Mouse (Mus musculus): ENCODE results near the gene Rpf2. TPM values are rescaled to one million over a fixed set of nuclear protein-coding genes. Genes with fewer than 3 reads are reported as not detected.
A peak's percentile ranks its signal among the peaks of the same experiment; 100 is the strongest.

Gene Rpf2
- polyA plus RNA-seq, 1 experiment: 54.0 TPM

DNA sequence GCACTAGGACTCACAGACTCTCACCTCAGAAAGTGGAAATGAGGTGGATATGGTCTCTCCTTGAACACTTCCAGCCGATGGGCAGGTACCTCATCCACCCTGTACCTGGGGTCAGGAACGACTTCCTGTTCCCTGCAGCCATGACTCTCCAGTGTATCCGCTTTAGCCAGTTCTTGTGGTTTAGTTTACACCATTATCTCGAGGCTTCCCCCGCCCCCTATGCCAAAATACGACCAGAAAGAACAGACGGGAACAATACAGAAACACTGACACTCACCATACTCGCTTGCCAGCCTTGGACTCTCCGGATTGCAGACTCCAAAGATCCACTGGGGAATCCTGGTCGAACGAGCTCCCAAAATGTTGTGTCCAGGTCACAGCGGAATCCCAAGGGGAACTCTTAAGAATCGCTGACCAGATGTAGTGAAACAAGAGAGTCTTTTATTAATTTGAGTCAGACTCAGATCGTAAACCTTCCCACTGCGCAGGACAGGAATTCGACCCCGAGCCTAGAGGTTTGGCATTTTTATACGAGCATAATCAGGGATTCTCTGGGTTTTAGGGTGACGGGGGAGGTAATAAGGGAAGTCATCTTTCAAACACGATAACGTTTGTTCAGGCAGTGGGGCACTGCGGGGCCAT, 55.4 kb downstream of the Rpf2 start:
- TF ChIP-seq POLR2A (IDR thresholded peaks at IDR 0.05; ENCODE audit: borderline replicate concordance, control insufficient read depth, low read depth, low read length) (no peak), CTCF (IDR thresholded peaks at IDR 0.05; ENCODE audit: control insufficient read depth, insufficient read depth, low read length) (no peak)
- no peak overlapping the region for H3K27ac ChIP-seq (ENCODE audit: control insufficient read depth, insufficient read depth, low read depth, low read length, poor library complexity)
- H3K4me3 ChIP-seq (replicated peaks; ENCODE audit: control insufficient read depth, low read depth, low read length): peak overlapping the region; percentile 70
- peaks cover 7% of the 10 kb centered on the region; the same call in 1 of the 2 replicates for H3K4me1 ChIP-seq (ENCODE audit: control insufficient read depth, insufficient read depth, low read length)
- WGBS: 11% methylated on average over 22 of the region's 22 CpGs

GRCm38 (mm10) chr10:40190871-40191270, 56.0 kb downstream of the Rpf2 start:
- Histone ChIP-seq H3K4me1 (ENCODE audit: control insufficient read depth, insufficient read depth, low read length) (peaks cover 7% of the 10 kb centered on the region; the same call in 1 of the 2 replicates), H3K27ac (ENCODE audit: control insufficient read depth, insufficient read depth, low read depth, low read length, poor library complexity) (no peak overlapping the region), H3K4me3 (replicated peaks; ENCODE audit: control insufficient read depth, low read depth, low read length) (peak overlapping the region; percentile 9)
- no peak for TF ChIP-seq POLR2A (IDR thresholded peaks at IDR 0.05; ENCODE audit: borderline replicate concordance, control insufficient read depth, low read depth, low read length)
- TF ChIP-seq CTCF (IDR thresholded peaks at IDR 0.05; ENCODE audit: control insufficient read depth, insufficient read depth, low read length): peak; percentile 35; the same call in 1 of the 2 replicates
- WGBS: 20% methylated on average over 8 of the region's 8 CpGs

DNA sequence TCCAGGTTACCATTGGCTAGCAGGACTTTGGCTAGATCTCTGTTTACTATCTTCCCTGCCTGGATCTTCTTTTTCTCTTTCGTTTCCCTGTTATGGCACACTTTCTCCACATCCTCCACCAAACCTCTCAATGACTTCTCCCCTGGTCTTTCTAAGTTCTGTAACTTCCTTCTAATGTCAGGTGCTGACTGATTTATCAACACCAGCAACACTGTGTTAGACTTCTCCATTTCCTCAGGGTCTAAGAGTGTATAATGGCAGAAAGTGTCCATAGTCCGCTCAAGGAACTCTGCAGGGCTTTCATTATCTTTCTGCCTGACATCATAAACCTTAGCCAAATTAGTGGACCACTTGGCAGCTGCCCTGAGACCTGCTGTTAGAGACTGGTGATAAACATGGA, 57.1 kb downstream of the Rpf2 start:
- Histone ChIP-seq H3K4me3 (replicated peaks; ENCODE audit: control insufficient read depth, low read depth, low read length) (no peak overlapping the region), H3K4me1 (ENCODE audit: control insufficient read depth, insufficient read depth, low read length) (peaks cover 7% of the 10 kb centered on the region; the same call in 1 of the 2 replicates), H3K27ac (ENCODE audit: control insufficient read depth, insufficient read depth, low read depth, low read length, poor library complexity) (0 out of 2 replicates have a peak overlapping the region, but pooled peaks have one; percentile 24)
- no peak for TF ChIP-seq CTCF (IDR thresholded peaks at IDR 0.05; ENCODE audit: control insufficient read depth, insufficient read depth, low read length)
- no peak for TF ChIP-seq POLR2A (IDR thresholded peaks at IDR 0.05; ENCODE audit: borderline replicate concordance, control insufficient read depth, low read depth, low read length)
- whole genome bisulfite sequencing: 11% methylated on average over 2 of the region's 2 CpGs

DNA sequence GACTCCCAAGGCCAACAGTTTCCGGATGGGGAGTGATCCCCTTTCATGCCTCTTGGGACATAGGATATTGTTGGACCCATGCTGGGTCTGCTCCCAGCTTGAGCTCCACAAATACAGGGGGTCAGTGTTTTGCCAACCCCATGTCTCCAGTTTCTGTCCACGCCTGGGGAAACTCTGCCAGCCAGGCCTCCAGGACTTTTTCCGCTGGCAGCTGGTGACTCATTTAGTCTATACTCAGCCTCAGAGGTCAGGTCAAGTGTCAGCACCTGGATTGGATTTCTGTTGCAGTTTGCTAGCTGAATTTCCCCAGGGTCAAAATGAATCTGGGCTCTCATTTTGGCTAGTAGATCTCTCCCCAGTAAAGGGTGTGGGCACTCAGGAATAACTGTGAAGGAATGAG, 58.0 kb downstream of the Rpf2 start:
- Histone ChIP-seq H3K4me1 (ENCODE audit: control insufficient read depth, insufficient read depth, low read length) (peaks cover 7% of the 10 kb centered on the region; the same call in 1 of the 2 replicates), H3K27ac (ENCODE audit: control insufficient read depth, insufficient read depth, low read depth, low read length, poor library complexity) (no peak overlapping the region), H3K4me3 (replicated peaks; ENCODE audit: control insufficient read depth, low read depth, low read length) (no peak overlapping the region)
- TF ChIP-seq CTCF (IDR thresholded peaks at IDR 0.05; ENCODE audit: control insufficient read depth, insufficient read depth, low read length) (no peak), POLR2A (IDR thresholded peaks at IDR 0.05; ENCODE audit: borderline replicate concordance, control insufficient read depth, low read depth, low read length) (no peak)
- WGBS: 82% methylated on average over 3 of the region's 3 CpGs

DNA sequence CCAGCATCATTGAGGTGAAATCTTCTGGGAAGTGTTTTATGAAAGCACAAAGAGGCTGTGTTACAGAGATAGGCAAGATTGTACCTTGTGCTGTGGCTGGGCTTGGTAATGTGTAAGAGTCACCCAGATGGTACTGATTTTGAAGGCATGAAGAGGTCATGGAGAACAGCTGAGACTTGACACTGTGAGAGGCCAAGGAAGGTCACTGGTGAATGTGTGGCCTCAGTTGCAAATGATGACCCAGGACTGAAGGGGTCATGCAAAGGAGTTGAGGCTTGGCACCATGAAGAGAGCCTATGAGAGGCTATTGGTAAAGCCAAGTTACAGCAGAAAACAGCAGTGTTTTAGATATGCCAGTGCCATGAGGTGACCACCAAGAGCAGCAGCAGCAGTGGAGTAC, 60.9 kb downstream of the Rpf2 start:
- H3K4me1 ChIP-seq (ENCODE audit: control insufficient read depth, insufficient read depth, low read length): peaks cover 2% of the 10 kb centered on the region; the same call in 1 of the 2 replicates
- TF ChIP-seq POLR2A (IDR thresholded peaks at IDR 0.05; ENCODE audit: borderline replicate concordance, control insufficient read depth, low read depth, low read length) (no peak), CTCF (IDR thresholded peaks at IDR 0.05; ENCODE audit: control insufficient read depth, insufficient read depth, low read length) (no peak)
- H3K27ac ChIP-seq (ENCODE audit: control insufficient read depth, insufficient read depth, low read depth, low read length, poor library complexity): no peak overlapping the region
- no peak overlapping the region for H3K4me3 ChIP-seq (replicated peaks; ENCODE audit: control insufficient read depth, low read depth, low read length)

GRCm38 (mm10) chr10:40180011-40180410, 66.8 kb downstream of the Rpf2 start:
- Histone ChIP-seq H3K4me3 (replicated peaks; ENCODE audit: control insufficient read depth, low read depth, low read length) (no peak overlapping the region), H3K4me1 (ENCODE audit: control insufficient read depth, insufficient read depth, low read length) (peaks cover 1% of the 10 kb centered on the region; the same call in 1 of the 2 replicates), H3K27ac (ENCODE audit: control insufficient read depth, insufficient read depth, low read depth, low read length, poor library complexity) (no peak overlapping the region)
- 53% methylated on average over 2 of the region's 2 CpGs for WGBS
- no peak for TF ChIP-seq POLR2A (IDR thresholded peaks at IDR 0.05; ENCODE audit: borderline replicate concordance, control insufficient read depth, low read depth, low read length)
- no peak for TF ChIP-seq CTCF (IDR thresholded peaks at IDR 0.05; ENCODE audit: control insufficient read depth, insufficient read depth, low read length)

DNA sequence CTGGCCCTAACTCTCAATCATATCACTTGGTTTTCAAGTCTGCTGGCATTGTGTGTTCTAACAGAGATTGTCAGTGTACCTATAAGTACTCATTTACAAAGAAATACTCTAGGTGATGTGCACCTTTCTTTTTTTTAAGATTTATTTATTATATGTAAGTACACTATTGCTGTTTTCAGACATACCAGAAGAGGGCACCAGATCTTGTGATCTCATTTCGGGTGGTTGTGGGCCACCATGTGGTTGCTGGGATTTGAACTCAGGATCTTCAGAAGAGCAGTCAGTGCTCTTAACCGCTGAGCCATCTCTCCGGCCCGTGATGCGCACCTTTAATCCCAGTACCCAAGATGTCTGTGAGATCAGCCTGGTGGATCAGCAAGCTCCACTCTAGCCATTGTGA, 67.7 kb downstream of the Rpf2 start:
- no peak overlapping the region for H3K27ac ChIP-seq (ENCODE audit: control insufficient read depth, insufficient read depth, low read depth, low read length, poor library complexity)
- no peak overlapping the region for H3K4me3 ChIP-seq (replicated peaks; ENCODE audit: control insufficient read depth, low read depth, low read length)
- WGBS: 83% methylated on average over 5 of the region's 5 CpGs
- peaks cover 1% of the 10 kb centered on the region; the same call in 1 of the 2 replicates for H3K4me1 ChIP-seq (ENCODE audit: control insufficient read depth, insufficient read depth, low read length)
- TF ChIP-seq POLR2A (IDR thresholded peaks at IDR 0.05; ENCODE audit: borderline replicate concordance, control insufficient read depth, low read depth, low read length) (no peak), CTCF (IDR thresholded peaks at IDR 0.05; ENCODE audit: control insufficient read depth, insufficient read depth, low read length) (0 out of 2 replicates have a peak, but pooled peaks have one; percentile 8)

DNA sequence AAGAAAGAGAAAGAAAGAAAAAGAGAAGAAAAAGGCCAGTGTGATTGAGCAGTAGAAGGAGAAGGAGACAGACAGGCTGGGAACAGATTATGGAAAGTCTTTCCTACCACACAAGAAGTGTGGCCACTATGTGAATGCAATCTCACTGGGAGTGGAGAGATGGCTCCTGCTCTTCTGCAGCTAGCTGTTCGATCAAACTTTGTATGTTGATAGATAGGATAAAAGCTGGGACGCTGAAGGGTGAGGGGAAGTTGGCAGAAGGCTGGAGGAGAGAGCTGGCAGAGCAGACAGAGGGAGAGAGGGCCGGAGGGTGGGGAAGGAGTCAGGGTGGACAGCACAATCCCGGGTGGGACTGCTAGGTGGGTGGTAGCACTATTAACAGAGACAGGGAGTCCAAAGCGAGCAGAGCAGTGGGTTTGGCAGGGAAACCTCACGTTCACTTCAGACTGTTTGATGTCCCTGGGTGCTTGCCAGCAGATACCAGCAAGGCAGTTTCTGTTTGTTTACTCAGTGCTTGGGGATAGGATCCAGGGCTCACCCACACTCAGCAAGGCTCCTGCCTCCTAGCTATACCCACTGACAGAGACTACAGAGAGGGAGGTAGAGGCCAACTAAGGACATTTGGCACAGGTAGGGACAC, 69.4 kb downstream of the Rpf2 start:
- H3K4me1 ChIP-seq (ENCODE audit: control insufficient read depth, insufficient read depth, low read length): peaks cover 1% of the 10 kb centered on the region; the same call in 1 of the 2 replicates
- TF ChIP-seq CTCF (IDR thresholded peaks at IDR 0.05; ENCODE audit: control insufficient read depth, insufficient read depth, low read length) (no peak), POLR2A (IDR thresholded peaks at IDR 0.05; ENCODE audit: borderline replicate concordance, control insufficient read depth, low read depth, low read length) (no peak; the same call in 1 of the 2 replicates)
- H3K27ac ChIP-seq (ENCODE audit: control insufficient read depth, insufficient read depth, low read depth, low read length, poor library complexity): no peak overlapping the region; the same call in 1 of the 2 replicates
- H3K4me3 ChIP-seq (replicated peaks; ENCODE audit: control insufficient read depth, low read depth, low read length): no peak overlapping the region
- 30% methylated on average over 6 of the region's 6 CpGs for WGBS

Other genes starting within 250 kb of the Rpf2 start
- gene Mfsd4b1, start 221.8 kb downstream of the Rpf2 start, polyA plus RNA-seq (2011; ENCODE audit: insufficient read depth, insufficient read length, low replicate concordance, missing spikeins): not detected in 2 replicates
- 24.6 and 48.9 TPM in 2 replicates for gene Slc16a10, start 104.8 kb downstream of the Rpf2 start, polyA plus RNA-seq (2011; ENCODE audit: insufficient read depth, insufficient read length, low replicate concordance, missing spikeins)
- gene Gtf3c6, start 11.1 kb upstream of the Rpf2 start, polyA plus RNA-seq (2011; ENCODE audit: insufficient read depth, insufficient read length, low replicate concordance, missing spikeins): 33.6 and 79.4 TPM in 2 replicates
- gene Amd1, start 55.1 kb upstream of the Rpf2 start, polyA plus RNA-seq (2011; ENCODE audit: insufficient read depth, insufficient read length, low replicate concordance, missing spikeins): 64.3 and 67.7 TPM in 2 replicates
- 11.1 and 18.2 TPM in 2 replicates for gene Cdk19, start 92.5 kb upstream of the Rpf2 start, polyA plus RNA-seq (2011; ENCODE audit: insufficient read depth, insufficient read length, low replicate concordance, missing spikeins)